Mouse (Mus musculus): ENCODE results near the gene Olfml2a. TPM values are rescaled to one million over a fixed set of nuclear protein-coding genes. Genes with fewer than 3 reads are reported as not detected.
A peak's percentile ranks its signal among the peaks of the same experiment; 100 is the strongest.

The Olfml2a gene
- polyA plus RNA-seq, 1 experiment: 2.0 TPM

- TF ChIP-seq CTCF (IDR thresholded peaks at IDR 0.05; ENCODE audit: extremely low read depth, insufficient read depth, low read length) (no peak), POLR2A (IDR thresholded peaks at IDR 0.05; ENCODE audit: extremely low read depth, insufficient read depth, low read length) (no peak)
- no peak overlapping the region for H3K4me3 ChIP-seq (ENCODE audit: insufficient read depth, low read length)
- H3K27ac ChIP-seq (ENCODE audit: insufficient read depth, low read length): no peak overlapping the region
- H3K4me1 ChIP-seq (ENCODE audit: control insufficient read depth, insufficient read depth, low read length): no peaks in the 10 kb centered on the region
These were observed 60.7 kb downstream of the Olfml2a start for GRCm38 (mm10) chr2:38992452-38992851.

- TF ChIP-seq CTCF (IDR thresholded peaks at IDR 0.05; ENCODE audit: extremely low read depth, insufficient read depth, low read length): peak; percentile 85
- peak; percentile 37; the same call in 1 of the 2 replicates for TF ChIP-seq POLR2A (IDR thresholded peaks at IDR 0.05; ENCODE audit: extremely low read depth, insufficient read depth, low read length)
- no peak within 1 kb of the TSS for H3K27ac ChIP-seq (ENCODE audit: insufficient read depth, low read length)
These were observed 65.9 kb downstream of the Olfml2a start, which contains the start of gene Wdr38 for GRCm38 (mm10) chr2:38997386-38998374. Wdr38 (plus strand) TSS chr2:38997476.

DNA sequence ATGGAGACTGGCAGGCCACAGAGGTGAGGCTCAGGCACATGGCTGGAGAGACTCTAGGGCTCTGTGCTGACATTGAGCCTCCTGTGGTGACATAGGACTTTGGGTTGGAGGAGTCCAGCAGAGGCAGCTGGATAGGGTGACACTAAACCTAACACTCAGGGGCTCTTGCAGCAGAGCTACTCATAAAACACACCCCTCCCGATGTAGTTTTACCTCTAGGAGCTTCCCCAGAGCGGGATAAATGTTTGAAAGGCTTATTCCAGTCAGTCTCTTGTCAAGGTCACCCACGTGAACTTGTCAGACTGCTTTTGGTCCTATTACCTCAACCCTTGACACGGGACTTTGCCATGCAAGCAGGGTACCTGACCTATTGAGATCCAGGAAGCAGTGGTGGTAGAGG is 67.6 kb downstream of the Olfml2a start:
- Histone ChIP-seq H3K4me3 (ENCODE audit: insufficient read depth, low read length) (no peak overlapping the region), H3K4me1 (ENCODE audit: control insufficient read depth, insufficient read depth, low read length) (peaks cover 2% of the 10 kb centered on the region; the same call in 1 of the 2 replicates), H3K27ac (ENCODE audit: insufficient read depth, low read length) (no peak overlapping the region)
- TF ChIP-seq CTCF (IDR thresholded peaks at IDR 0.05; ENCODE audit: extremely low read depth, insufficient read depth, low read length): no peak
- TF ChIP-seq POLR2A (IDR thresholded peaks at IDR 0.05; ENCODE audit: extremely low read depth, insufficient read depth, low read length): no peak

More at GRCm38 (mm10) chr2:38997386-38998374, 65.9 kb downstream of the Olfml2a start, which contains the start of gene Wdr38:
- Histone ChIP-seq H3K4me1 (ENCODE audit: control insufficient read depth, insufficient read depth, low read length) (no peaks in the 10 kb centered on the region), H3K4me3 (ENCODE audit: insufficient read depth, low read length) (peak within 1 kb of the TSS; percentile 25)

GRCm38 (mm10) chr2:38999910-39000586 is 68.3 kb downstream of the Olfml2a start:
- Histone ChIP-seq H3K4me1 (ENCODE audit: control insufficient read depth, insufficient read depth, low read length) (peaks cover 2% of the 10 kb centered on the region; the same call in 1 of the 2 replicates), H3K27ac (ENCODE audit: insufficient read depth, low read length) (no peak overlapping the region), H3K4me3 (ENCODE audit: insufficient read depth, low read length) (no peak overlapping the region)
- TF ChIP-seq CTCF (IDR thresholded peaks at IDR 0.05; ENCODE audit: extremely low read depth, insufficient read depth, low read length) (no peak), POLR2A (IDR thresholded peaks at IDR 0.05; ENCODE audit: extremely low read depth, insufficient read depth, low read length) (peak; percentile 14; the same call in 1 of the 2 replicates)

DNA sequence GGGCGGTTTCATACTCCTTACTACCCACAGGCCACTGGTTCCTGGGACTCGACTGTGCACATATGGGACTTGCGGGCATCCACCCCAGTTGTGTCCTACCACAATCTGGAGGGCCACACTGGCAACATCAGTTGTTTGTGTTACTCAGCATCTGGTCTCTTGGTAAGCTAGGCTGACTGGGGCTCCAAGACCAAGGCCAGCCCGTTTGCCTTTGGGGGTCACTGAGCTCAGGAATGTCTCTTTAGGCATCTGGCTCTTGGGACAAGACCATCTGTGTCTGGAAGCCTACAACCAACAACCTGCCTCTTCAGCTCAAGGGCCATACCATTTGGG is 68.8 kb downstream of the Olfml2a start:
- no peak for TF ChIP-seq CTCF (IDR thresholded peaks at IDR 0.05; ENCODE audit: extremely low read depth, insufficient read depth, low read length)
- no peak for TF ChIP-seq POLR2A (IDR thresholded peaks at IDR 0.05; ENCODE audit: extremely low read depth, insufficient read depth, low read length)
- Histone ChIP-seq H3K27ac (ENCODE audit: insufficient read depth, low read length) (no peak overlapping the region), H3K4me3 (ENCODE audit: insufficient read depth, low read length) (no peak overlapping the region), H3K4me1 (ENCODE audit: control insufficient read depth, insufficient read depth, low read length) (peaks cover 2% of the 10 kb centered on the region; the same call in 1 of the 2 replicates)

- TF ChIP-seq CTCF (IDR thresholded peaks at IDR 0.05; ENCODE audit: extremely low read depth, insufficient read depth, low read length) (no peak), POLR2A (IDR thresholded peaks at IDR 0.05; ENCODE audit: extremely low read depth, insufficient read depth, low read length) (no peak)
- Histone ChIP-seq H3K27ac (ENCODE audit: insufficient read depth, low read length) (no peak overlapping the region), H3K4me1 (ENCODE audit: control insufficient read depth, insufficient read depth, low read length) (peaks cover 2% of the 10 kb centered on the region; the same call in 1 of the 2 replicates), H3K4me3 (ENCODE audit: insufficient read depth, low read length) (no peak overlapping the region)
These were observed 70.1 kb downstream of the Olfml2a start for GRCm38 (mm10) chr2:39001866-39002265.

DNA sequence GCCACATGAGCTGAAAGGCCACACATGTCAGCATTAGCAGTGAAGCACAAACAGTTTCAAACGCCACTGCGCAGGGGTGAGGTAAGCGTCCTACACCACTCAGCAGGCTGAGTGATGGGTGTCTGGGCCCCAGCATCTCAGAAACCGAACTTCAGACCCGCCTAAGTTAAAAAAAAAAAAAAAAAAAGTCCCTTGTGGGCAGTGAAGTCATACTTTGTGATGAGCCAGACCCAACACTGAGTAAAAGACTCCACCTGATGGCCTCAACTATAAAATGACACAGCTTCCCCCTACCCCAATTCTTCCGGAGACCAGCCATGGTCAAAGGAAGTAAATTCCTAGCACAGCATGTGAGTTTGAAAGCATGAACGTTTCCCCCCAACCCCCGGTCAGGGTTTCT is 71.3 kb downstream of the Olfml2a start:
- Histone ChIP-seq H3K4me3 (ENCODE audit: insufficient read depth, low read length) (no peak overlapping the region), H3K27ac (ENCODE audit: insufficient read depth, low read length) (no peak overlapping the region), H3K4me1 (ENCODE audit: control insufficient read depth, insufficient read depth, low read length) (peaks cover 2% of the 10 kb centered on the region; the same call in 1 of the 2 replicates)
- TF ChIP-seq POLR2A (IDR thresholded peaks at IDR 0.05; ENCODE audit: extremely low read depth, insufficient read depth, low read length) (no peak), CTCF (IDR thresholded peaks at IDR 0.05; ENCODE audit: extremely low read depth, insufficient read depth, low read length) (no peak)

DNA sequence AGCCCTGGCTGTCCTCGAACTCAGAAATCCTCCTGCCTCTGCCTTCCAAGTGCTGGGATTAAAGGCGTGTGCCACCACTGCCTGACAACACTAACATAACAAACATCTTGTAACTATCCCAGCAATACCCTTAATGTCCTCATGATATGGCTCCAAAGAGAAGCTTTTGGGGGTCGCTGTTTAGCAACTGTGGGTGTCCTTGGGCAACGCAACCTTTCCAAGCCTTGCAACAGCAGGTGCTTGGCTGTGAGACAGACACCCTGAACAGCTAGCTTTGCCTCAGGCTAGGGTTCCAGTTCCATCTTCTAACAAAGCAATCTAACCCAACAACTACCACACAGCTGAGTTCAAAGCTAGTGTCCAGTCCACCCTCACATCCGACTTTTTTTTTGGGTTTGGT is 71.7 kb downstream of the Olfml2a start:
- Histone ChIP-seq H3K27ac (ENCODE audit: insufficient read depth, low read length) (no peak overlapping the region), H3K4me3 (ENCODE audit: insufficient read depth, low read length) (no peak overlapping the region; the same call in 1 of the 2 replicates), H3K4me1 (ENCODE audit: control insufficient read depth, insufficient read depth, low read length) (peaks cover 2% of the 10 kb centered on the region; the same call in 1 of the 2 replicates)
- TF ChIP-seq CTCF (IDR thresholded peaks at IDR 0.05; ENCODE audit: extremely low read depth, insufficient read depth, low read length) (no peak), POLR2A (IDR thresholded peaks at IDR 0.05; ENCODE audit: extremely low read depth, insufficient read depth, low read length) (no peak)

DNA sequence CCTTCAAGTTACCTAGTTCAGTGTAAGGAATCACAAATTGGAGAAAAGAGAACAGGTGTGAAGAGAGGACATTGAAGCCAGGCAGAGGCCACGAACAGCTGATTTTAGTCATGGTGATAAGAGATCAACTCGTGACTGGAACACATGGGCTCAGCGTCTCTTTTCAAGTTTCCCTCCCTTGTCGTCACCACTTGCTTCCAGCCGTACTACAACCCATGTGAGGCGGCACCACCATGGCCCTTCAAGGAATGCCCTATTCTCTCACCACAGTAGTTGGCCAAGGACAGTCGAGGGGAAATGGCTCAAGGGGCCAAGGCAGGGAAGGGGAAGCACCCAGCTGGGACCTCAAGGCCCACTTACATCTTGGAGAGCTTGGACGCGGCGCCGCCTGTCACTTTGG is 72.6 kb downstream of the Olfml2a start:
- Histone ChIP-seq H3K4me3 (ENCODE audit: insufficient read depth, low read length) (peak overlapping the region; percentile 59), H3K4me1 (ENCODE audit: control insufficient read depth, insufficient read depth, low read length) (peaks cover 2% of the 10 kb centered on the region; the same call in 1 of the 2 replicates), H3K27ac (ENCODE audit: insufficient read depth, low read length) (no peak overlapping the region)
- TF ChIP-seq CTCF (IDR thresholded peaks at IDR 0.05; ENCODE audit: extremely low read depth, insufficient read depth, low read length): no peak
- no peak for TF ChIP-seq POLR2A (IDR thresholded peaks at IDR 0.05; ENCODE audit: extremely low read depth, insufficient read depth, low read length)

Data from cortical plate, adult 2 months (tissue).